Mouse (Mus musculus) layer of hippocampus, adult 9-11 months (tissue): ENCODE data around the gene Fam129b.

ENCODE experiments used
- DNase-seq: peaks from one replicate; pipeline ENCODE4 v3.0.0; 2022

The Fam129b gene

DNA sequence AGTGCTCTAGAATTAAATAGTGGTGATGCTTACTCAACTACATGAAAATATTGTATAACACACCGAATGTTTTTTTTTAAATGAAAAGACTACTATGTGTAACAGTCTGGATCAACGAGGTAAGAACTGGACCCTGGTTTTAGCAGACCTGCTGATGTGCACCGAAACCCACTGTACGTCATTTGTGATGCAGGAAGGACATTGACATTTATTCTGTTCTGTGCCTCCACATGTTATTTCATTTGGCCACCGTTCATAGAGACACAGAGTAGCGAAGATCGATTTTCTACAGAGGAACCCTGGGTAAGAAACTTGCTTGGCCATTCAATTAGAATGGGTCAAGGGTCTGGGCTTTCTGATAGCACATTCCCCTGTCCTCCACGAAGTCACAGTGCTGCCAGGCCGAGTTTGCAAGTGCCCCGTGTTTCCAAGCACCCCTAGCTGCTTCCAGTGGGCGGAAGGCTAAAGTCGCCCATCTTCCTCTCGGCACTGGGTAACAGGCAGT lies 90.3 kb downstream of the Fam129b start:
- no peak for DNase-seq

DNA sequence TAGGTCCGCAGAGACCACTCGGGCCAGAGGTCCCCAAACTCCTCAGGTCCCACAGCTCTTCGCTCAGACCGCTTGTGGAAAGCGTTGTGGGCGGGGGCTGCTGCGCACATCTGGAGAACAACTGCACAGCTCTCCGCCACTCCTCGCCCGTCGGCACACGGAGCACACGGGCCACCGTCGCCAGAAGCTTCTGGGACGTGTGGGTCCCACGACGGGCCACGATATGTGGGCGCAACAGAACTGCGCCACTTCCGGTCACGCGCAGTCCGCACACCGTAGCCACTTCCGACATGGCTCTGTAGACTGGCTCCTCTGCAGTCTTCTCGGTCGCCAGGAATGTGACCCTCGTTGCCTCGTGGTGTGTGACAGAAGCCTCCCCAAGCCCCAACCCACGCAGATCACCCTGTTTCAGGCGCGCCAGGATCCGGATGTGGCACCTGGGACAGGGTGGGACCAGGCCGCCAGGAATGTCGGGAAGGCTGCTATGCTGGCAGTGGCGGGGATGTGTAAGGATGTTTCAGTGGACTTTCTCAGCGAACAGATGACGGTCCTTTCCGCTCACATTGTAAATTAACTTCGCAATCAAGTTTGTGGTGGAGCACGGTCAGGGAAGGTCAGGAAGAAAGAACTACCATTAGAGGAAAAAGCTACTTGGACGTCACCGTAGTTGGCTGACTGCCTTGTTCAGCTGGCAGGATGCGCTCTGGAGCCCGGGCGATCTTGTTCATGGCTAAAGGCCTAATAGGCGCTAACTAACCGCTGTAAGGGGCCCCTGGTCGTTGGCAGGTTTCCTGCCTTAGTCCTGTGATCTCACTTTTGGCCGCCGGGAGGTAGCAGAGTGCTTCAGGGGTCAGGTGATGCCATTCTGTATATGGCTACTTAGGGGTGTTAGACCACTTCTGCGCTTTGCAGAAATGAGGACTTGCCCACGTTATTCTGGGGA lies 91.0 kb downstream of the Fam129b start:
- peak; percentile 91 for DNase-seq

DNA sequence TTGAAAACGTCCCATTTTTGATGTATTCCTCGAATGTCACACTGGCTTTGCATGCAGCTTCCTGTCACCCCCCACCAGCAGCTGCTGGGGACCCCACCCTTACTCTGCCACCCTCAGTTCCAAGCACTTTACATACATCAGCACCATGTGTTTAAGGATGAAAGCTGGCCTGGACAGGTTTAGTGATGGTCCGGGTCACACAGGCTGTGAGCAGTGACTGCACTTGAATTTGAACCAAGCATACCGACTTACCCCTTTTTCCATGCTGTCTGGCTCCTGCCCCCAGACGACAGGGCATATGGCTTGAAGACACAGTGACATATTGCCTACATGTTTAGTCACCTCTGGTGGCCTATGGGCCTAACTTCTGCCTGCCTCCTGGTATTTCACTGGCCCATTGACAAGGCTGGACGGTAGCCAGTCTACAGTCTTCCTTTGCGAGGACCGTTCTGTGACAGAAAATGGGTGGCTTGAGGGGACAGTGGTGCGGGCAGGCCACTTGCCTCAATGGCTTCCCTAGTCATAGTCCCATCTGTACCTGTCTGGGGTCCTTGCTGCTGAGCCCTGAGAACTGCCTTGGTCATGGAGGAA lies 92.2 kb downstream of the Fam129b start:
- DNase-seq, result no peak

DNA sequence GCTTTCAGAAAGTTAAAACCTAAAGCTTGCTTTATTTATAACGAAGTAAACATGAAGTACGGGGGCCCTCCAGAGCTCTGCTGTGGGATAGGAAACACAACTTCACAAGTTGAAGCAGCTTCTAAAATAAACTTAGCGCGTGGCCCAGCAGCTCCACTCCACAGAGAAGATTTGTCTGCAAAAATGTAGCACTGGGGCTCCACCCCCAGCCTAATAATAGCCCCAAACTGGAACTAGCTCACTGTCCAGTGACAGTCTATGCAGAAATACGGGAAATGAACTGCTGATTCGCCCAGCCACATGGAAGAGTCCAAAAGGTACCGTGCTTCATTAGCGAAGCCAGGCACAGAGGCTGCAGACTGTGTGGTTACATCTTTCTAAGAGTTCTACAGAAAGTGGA lies 93.4 kb downstream of the Fam129b start:
- peak; percentile 75 for DNase-seq

DNA sequence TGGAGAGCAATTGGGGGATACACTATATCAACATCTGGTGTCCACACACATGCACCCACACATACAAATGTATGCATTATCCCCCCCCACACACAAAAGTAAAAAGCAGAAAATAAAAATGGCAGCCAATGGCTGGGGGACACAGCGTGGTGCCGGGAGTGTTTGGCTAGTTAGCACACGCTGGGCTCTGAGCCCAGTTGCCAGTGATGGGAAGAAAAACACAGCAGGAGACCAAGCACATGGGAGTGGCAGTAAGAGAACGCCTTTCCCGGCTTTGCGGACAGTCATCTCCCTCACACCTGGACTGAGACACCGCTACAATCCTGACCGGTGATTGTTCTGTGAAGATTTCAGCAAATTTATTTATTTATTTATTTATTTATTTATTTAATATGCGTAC lies 95.3 kb downstream of the Fam129b start:
- no peak for DNase-seq

DNA sequence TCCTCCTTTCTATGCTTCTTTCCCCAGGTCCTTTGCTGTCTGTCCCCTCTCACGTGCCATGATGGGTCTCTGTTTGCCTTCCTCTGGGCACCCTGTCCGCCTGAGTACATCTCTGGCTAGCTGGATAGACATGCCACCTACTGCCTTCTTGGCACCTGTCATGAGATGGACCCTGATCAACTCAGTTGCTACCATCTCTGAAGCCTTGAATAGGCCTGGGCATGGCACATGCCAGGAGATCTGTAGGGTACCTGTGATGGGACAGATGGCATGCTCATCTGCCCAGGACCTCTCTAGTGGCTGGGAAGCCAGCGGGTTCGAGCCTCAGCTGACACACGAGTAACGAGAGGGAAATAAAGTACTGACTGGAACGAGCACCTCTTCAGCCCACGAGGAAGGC lies 98.3 kb downstream of the Fam129b start:
- no peak for DNase-seq
